Mouse (Mus musculus) urinary bladder, adult 2 months (tissue): ENCODE measurements around the gene Cask. TPM values are rescaled to one million over a fixed set of nuclear protein-coding genes. Genes with fewer than 3 reads are reported as not detected.
"Not testable (repeated sequence)": the region's sequence is repeated elsewhere in the genome, so short reads cannot be mapped to it uniquely, and the experiment has no call there.

Source experiments
- DNase-seq: peaks from one replicate; pipeline ENCODE4 v3.0.0; 2022; ENCODE audit warnings: low spot score
- polyA plus RNA-seq: library from polyadenylated mRNA; depleted of rRNA; stranded (reverse); fragments of >200 nt; gene quantifications from 2 replicates; pipeline ENCODE4 v1.2.3, GENCODE M21; 2012; rRNA removed

Cask gene
- 17.4 and 18.8 TPM in 2 replicates for polyA plus RNA-seq

- no peak for DNase-seq
These were observed at the start of gene Cask for GRCm38 (mm10) chrX:13851285-13851684. Gene Cask (minus strand): TSS chrX:13851367.

GRCm38 (mm10) chrX:13889976-13890375 is 38.8 kb upstream of the Cask start:
- DNase-seq, result no peak

GRCm38 (mm10) chrX:13884348-13884747 is 33.2 kb upstream of the Cask start:
- DNase-seq, result no peak

- no peak for DNase-seq
These were observed 30.8 kb upstream of the Cask start for GRCm38 (mm10) chrX:13881969-13882368.

GRCm38 (mm10) chrX:13860145-13860544 is 9.0 kb upstream of the Cask start:
- no peak for DNase-seq

GRCm38 (mm10) chrX:13859051-13859450 is 7.9 kb upstream of the Cask start:
- DNase-seq, result no peak

- no peak for DNase-seq
These were observed 2.7 kb downstream of the Cask start for GRCm38 (mm10) chrX:13848473-13848872.

GRCm38 (mm10) chrX:13847502-13847851 is 3.7 kb downstream of the Cask start:
- DNase-seq, result no peak

GRCm38 (mm10) chrX:13846653-13847501 is 4.3 kb downstream of the Cask start:
- DNase-seq, result peak; percentile 72

GRCm38 (mm10) chrX:13845858-13846652 is 5.1 kb downstream of the Cask start:
- peak; percentile 28 for DNase-seq

- no peak for DNase-seq
These were observed 5.9 kb downstream of the Cask start for GRCm38 (mm10) chrX:13845141-13845857.

GRCm38 (mm10) chrX:13822792-13823191 is 28.4 kb downstream of the Cask start:
- no peak for DNase-seq

GRCm38 (mm10) chrX:13798754-13799153 is 52.4 kb downstream of the Cask start:
- DNase-seq, result no peak

- DNase-seq, result no peak
These were observed 85.5 kb downstream of the Cask start for GRCm38 (mm10) chrX:13765672-13766071.

- DNase-seq, result no peak
These were observed 86.1 kb downstream of the Cask start for GRCm38 (mm10) chrX:13765024-13765423.

GRCm38 (mm10) chrX:13757279-13758005 is 93.7 kb downstream of the Cask start:
- DNase-seq, result no peak

- no peak for DNase-seq
These were observed 110.1 kb downstream of the Cask start for GRCm38 (mm10) chrX:13741110-13741509.

GRCm38 (mm10) chrX:13730785-13731184 is 120.4 kb downstream of the Cask start:
- DNase-seq, result not testable (repeated sequence)

- no peak for DNase-seq
These were observed 121.2 kb downstream of the Cask start for GRCm38 (mm10) chrX:13729835-13730480.

GRCm38 (mm10) chrX:13725573-13726403 is 125.4 kb downstream of the Cask start:
- no peak for DNase-seq
